Mouse (Mus musculus) frontal cortex, postnatal 36 days (tissue): ENCODE measurements around the gene Noto.

Experiments
- DNase-seq, 2 experiments: peaks; one replicate each; pipeline ENCODE4 v3.0.0; 2022; ENCODE audit warnings: low spot score in 2 of 2

Noto gene

GRCm38 (mm10) chr6:85475581-85475980 lies 51.9 kb downstream of the Noto start:
- no peak for DNase-seq

DNA sequence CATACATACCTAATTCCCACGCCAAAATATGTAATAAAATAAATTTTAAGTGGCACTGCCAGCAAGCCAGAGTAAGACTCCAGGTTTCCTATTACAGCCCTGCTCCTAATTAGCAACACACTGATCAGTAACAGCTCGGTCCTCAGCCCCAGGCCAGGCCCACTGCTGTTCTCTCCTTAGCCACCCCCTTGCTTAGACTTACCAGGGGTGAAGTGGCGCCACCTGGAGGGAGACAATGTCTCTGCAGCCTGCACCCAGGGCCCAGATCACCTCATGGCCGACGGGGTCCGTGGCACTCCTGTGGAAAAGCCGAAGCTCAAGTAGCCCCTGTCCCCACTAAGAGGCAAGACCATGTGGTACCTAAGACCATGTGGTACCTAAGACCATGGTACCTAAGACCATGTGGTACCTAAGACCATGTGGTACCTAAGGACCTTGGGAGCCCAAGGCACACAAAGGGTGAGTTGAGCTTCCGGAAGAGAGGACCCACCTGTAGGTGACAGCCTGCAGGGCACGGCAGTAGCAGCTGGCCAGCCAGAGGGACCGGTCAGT lies 53.8 kb downstream of the Noto start:
- no peak for DNase-seq

- DNase-seq: no peak
Measured at GRCm38 (mm10) chr6:85478416-85478815, 54.7 kb downstream of the Noto start.
